Mouse (Mus musculus): ENCODE data around the gene Flrt3.

DNA sequence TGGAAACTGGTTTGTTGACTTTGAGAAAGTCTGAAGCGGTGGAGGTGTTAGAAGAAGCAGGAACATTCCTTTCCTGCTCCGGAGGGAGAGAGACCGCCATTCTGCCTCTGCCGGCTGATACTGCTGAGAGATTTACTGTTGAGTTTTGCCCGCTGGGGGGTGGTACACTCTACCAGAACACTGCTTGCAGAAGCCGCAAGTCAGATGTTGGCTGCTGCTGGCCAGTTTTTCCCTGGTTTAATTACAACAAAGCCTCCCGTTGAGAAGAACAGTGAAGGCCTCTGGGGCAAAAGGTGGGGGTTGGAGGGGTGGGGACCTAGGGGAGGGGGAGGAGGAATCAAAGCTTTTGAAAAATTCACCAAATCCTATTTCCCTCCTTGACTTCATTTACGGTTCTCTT lies 3.0 kb downstream of the Flrt3 start:
- TF ChIP-seq CTCF (IDR thresholded peaks at IDR 0.05; ENCODE audit: low read depth, low read length): no peak
- TF ChIP-seq GATA1 (IDR thresholded peaks at IDR 0.05; ENCODE audit: borderline replicate concordance, low read length): no peak
- no peak for TF ChIP-seq TAL1 (conservative IDR thresholded peaks at IDR 0.05; ENCODE audit: low read depth, low read length)
- no peak for TF ChIP-seq POLR2AphosphoS5 (IDR thresholded peaks at IDR 0.05; ENCODE audit: insufficient replicate concordance, low read depth, low read length)
